Mouse (Mus musculus): ENCODE measurements around the gene Olfr205.
"Not testable (repeated sequence)": the region's sequence is repeated elsewhere in the genome, so short reads cannot be mapped to it uniquely, and the experiment has no call there.

The Olfr205 gene

GRCm38 (mm10) chr16:59331038-59331437 lies at the start of gene Olfr205:
Gene Olfr205, minus strand, starts transcription at chr16:59331138.
- DNase-seq: no peak

- no peak for DNase-seq
Measured at GRCm38 (mm10) chr16:59363893-59364292, 33.0 kb upstream of the Olfr205 start, which contains the start of gene Olfr209. Gene Olfr209, minus strand, starts transcription at chr16:59363993.

GRCm38 (mm10) chr16:59349146-59349545 lies 18.2 kb upstream of the Olfr205 start, which contains the start of gene Olfr206:
Gene Olfr206, minus strand, starts transcription at chr16:59349246.
- DNase-seq: no peak

DNA sequence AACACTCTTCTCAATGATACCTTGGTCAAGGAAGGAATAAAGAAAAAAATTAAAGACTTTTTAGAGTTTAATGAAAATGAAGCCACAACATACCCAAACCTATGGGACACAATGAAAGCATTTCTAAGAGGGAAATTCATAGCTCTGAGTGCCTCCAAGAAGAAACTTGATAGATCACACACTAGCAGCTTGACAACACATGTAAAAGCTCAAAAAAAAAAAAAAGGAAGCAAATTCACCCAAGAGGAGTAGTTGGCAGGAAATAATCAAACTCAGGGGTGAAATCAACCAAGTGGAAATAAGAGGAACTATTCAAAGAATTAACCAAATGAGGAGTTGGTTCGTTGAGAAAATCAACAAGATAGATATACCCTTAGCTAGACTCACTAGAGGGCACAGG lies 7.7 kb downstream of the Olfr205 start:
- DNase-seq: not testable (repeated sequence)

DNA sequence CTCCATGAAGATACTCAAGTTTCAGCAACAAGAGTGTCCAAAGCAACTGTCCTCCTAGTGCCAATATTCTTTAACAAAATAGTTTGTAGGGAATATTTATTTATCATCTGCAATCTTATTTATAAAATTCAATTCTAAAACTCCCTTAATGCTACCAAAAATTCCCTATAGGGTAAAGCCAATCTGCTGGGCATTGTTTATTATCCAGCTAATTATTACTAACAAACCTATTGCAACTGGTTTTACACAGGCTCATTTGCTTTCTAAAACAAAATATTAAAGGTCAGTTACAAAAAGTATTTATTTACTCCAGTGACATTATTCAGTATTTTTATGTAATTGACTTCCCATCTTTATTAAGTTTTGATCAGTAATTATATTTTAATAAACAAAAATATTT lies 12.8 kb downstream of the Olfr205 start, which contains the start of gene Olfr204:
Gene Olfr204 (minus strand): TSS at position 101 of the 400 bp plus-strand sequence.
- DNase-seq: no peak

- no peak for DNase-seq
Measured at GRCm38 (mm10) chr16:59298581-59298980, 32.4 kb downstream of the Olfr205 start, which contains the start of gene Olfr203. Gene Olfr203, plus strand, starts transcription at chr16:59298881.

DNA sequence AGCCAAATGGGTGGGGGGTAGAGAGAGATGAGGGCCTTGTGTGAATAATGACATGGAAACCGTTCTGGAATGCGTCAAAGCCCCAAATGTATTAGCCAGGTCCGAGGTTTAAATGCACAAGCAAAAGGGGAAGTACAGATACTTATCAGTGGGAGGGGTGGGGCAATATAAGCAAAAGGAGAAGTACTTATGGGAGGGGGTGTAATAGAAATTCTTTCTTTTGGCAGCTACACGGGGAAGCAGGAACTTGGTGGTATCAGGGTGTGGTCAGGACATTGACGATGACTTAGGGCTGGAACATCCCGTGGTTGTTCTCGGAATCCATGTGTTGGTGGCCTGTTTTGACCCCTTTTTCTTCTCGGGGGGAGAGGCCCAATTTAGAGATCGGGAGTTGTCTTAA lies 43.4 kb downstream of the Olfr205 start:
- not testable (repeated sequence) for DNase-seq

GRCm38 (mm10) chr16:59286693-59287092 lies 44.2 kb downstream of the Olfr205 start, which contains the start of gene Olfr202:
Gene Olfr202, minus strand, starts transcription at chr16:59286793.
- no peak for DNase-seq

DNA sequence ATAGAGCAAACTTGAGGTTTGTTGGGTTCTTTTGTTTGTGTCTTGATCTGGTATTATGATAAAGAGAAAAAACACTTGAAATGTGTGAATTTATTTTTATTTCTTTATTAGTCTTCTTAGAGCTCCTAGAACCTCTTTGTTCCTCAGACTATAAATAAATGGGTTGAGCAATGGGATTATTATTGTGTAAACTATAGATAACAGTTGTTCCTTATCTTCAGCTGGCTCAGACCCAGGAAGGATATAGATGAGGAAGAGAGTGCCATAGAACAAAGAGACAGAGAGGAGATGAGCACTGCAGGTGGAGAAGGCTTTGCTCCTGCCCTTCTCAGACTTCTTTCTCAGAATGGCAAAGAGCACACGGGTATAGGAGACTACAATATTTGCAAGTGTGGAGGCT lies 47.5 kb downstream of the Olfr205 start:
- no peak for DNase-seq

GRCm38 (mm10) chr16:59280542-59280941 lies 50.4 kb downstream of the Olfr205 start:
- DNase-seq: no peak

Data from cerebellum, postnatal 10 days (tissue).